In genomic region chr15:10969439-10969838, GRCm38 (mm10) we compare ENCODE assay signal across 21 mouse cellular contexts. TPM values are rescaled to one million over a fixed set of nuclear protein-coding genes. Genes with fewer than 3 reads are reported as not detected.
"Had no signal": no experiment of that assay in that cellular context is flagged by ENCODE, and none has a peak within 500 bp of the region (broad histone marks: within the 10 kb centered on the region; RNA-seq: fewer than 3 reads in every experiment).

No protein-coding gene starts in this region.

- H3K4me1 ChIP-seq: liver, embryonic 15.5 days; lung, embryonic 15.5 days; megakaryocyte, embryonic 14.5 days; midbrain, embryonic 13.5 days; midbrain, embryonic 15.5 days; neural tube, embryonic 13.5 days; neural tube, embryonic 15.5 days; stomach, embryonic 15.5 days had no signal

- DNase-seq: liver, postnatal 0 days; lung, adult 2 months; lung, postnatal 14 days; lung, postnatal 36 days; right cerebral cortex, postnatal 14 days; thymus, adult 18-20 months; thymus, postnatal 14 days; thymus, postnatal 36 days had no signal

- H3K9me3 ChIP-seq: liver, embryonic 15.5 days; lung, embryonic 15.5 days; megakaryocyte, embryonic 14.5 days; midbrain, embryonic 13.5 days; midbrain, embryonic 15.5 days; neural tube, embryonic 13.5 days; neural tube, embryonic 15.5 days; stomach, embryonic 15.5 days had no signal

- H3K27ac ChIP-seq: liver, embryonic 15.5 days; lung, embryonic 15.5 days; macrophage; midbrain, embryonic 13.5 days; midbrain, embryonic 15.5 days; neural tube, embryonic 13.5 days; neural tube, embryonic 15.5 days; stomach, embryonic 15.5 days had no signal

- H3K9ac ChIP-seq: liver, embryonic 15.5 days; liver, postnatal 0 days; lung, embryonic 15.5 days; midbrain, embryonic 13.5 days; midbrain, embryonic 15.5 days; neural tube, embryonic 13.5 days; neural tube, embryonic 15.5 days; stomach, embryonic 15.5 days had no signal

- H3K27me3 ChIP-seq: liver, embryonic 15.5 days; lung, embryonic 15.5 days; megakaryocyte, embryonic 14.5 days; midbrain, embryonic 13.5 days; midbrain, embryonic 15.5 days; neural tube, embryonic 13.5 days; neural tube, embryonic 15.5 days; stomach, embryonic 15.5 days had no signal

- ATAC-seq: liver, postnatal 0 days; lung, postnatal 0 days; midbrain, embryonic 13.5 days; midbrain, embryonic 15.5 days had no signal

- H3K36me3 ChIP-seq: liver, embryonic 15.5 days; lung, embryonic 15.5 days; midbrain, embryonic 13.5 days; midbrain, embryonic 15.5 days; neural tube, embryonic 13.5 days; neural tube, embryonic 15.5 days; stomach, embryonic 15.5 days had no signal

- H3K4me2 ChIP-seq: liver, embryonic 15.5 days; lung, embryonic 15.5 days; midbrain, embryonic 11.5 days; midbrain, embryonic 13.5 days; midbrain, embryonic 15.5 days; neural tube, embryonic 13.5 days; neural tube, embryonic 15.5 days; stomach, embryonic 15.5 days had no signal

- H3K4me3 ChIP-seq: liver, embryonic 15.5 days; lung, embryonic 15.5 days; megakaryocyte, embryonic 14.5 days; midbrain, embryonic 13.5 days; midbrain, embryonic 15.5 days; neural tube, embryonic 13.5 days; neural tube, embryonic 15.5 days; stomach, embryonic 15.5 days had no signal

RNA-seq across cellular contexts. Expression of gene C1qtnf3, which starts 17.3 kb away (rescaled TPM):
- polyA plus RNA-seq: macrophage; spleen, adult 2 months had no signal

RNA-seq across cellular contexts. Expression of gene Slc45a2, which starts 31.1 kb away (rescaled TPM):
- polyA plus RNA-seq: lung, adult 2 months; lung, embryonic 15.5 days; lung, postnatal 0 days; macrophage; midbrain, embryonic 13.5 days; midbrain, postnatal 0 days; neural tube, embryonic 13.5 days; neural tube, embryonic 15.5 days had no signal
